Mouse (Mus musculus) embryonic facial prominence, embryonic 12.5 days (tissue): Measurements from ENCODE around the gene Scaf4. TPM values are rescaled to one million over a fixed set of nuclear protein-coding genes. Genes with fewer than 3 reads are reported as not detected.

Experiments
- ATAC-seq: fragments of 200-750 bp; cut with Nextera tagmentation; 2 replicates; pipeline ENCODE4 v1.8.0; 2017; ENCODE audit not compliant: insufficient number of reproducible peaks, insufficient read depth, low FRiP score, low TSS enrichment
- H3K27ac ChIP-seq: fragments of 300-500 bp; sonication (generic); 2 replicates; pipeline ENCODE4 v1.5.1; 2016; ENCODE audit warnings: mild to moderate bottlenecking
- H3K27me3 ChIP-seq: fragments of 300-500 bp; sonication (generic); 2 replicates; pipeline ENCODE4 v1.6.1; 2016; ENCODE audit warnings: mild to moderate bottlenecking, moderate library complexity
- H3K36me3 ChIP-seq: fragments of 300-500 bp; sonication (generic); 2 replicates; pipeline ENCODE4 v1.6.1; 2016; ENCODE audit warnings: mild to moderate bottlenecking
- H3K4me1 ChIP-seq: fragments of 300-500 bp; sonication (generic); 2 replicates; pipeline ENCODE4 v1.6.1; 2016
- H3K4me2 ChIP-seq: fragments of 300-500 bp; sonication (generic); replicated peaks from 2 replicates; pipeline ENCODE4 v1.6.1; 2016; ENCODE audit warnings: mild to moderate bottlenecking, moderate library complexity
- H3K4me3 ChIP-seq: fragments of 300-500 bp; sonication (generic); 2 replicates; pipeline ENCODE4 v1.5.1; 2016; ENCODE audit warnings: mild to moderate bottlenecking
- H3K9ac ChIP-seq: fragments of 300-500 bp; sonication (generic); 2 replicates; pipeline ENCODE4 v1.6.1; 2016; ENCODE audit warnings: mild to moderate bottlenecking, moderate library complexity
- H3K9me3 ChIP-seq: fragments of 300-500 bp; sonication (generic); 2 replicates; pipeline ENCODE4 v1.6.1; 2016; ENCODE audit warnings: mild to moderate bottlenecking, moderate library complexity
- WGBS: fragments of 180-500 bp; shearing (Covaris S2); methylation state at CpG from one replicate; pipeline ENCODE4 v1.1.7; 2016; 5-methylcytosine and 5-hydroxymethylcytosine counted together
- polyA plus RNA-seq: library from polyadenylated mRNA; unstranded; fragments of >200 nt; fragmentation: Nextera tagmentation; extraction: Ambion mirVana; gene quantifications from 2 replicates; pipeline ENCODE4 v1.2.1, GENCODE M21; 2016

Gene Scaf4
- polyA plus RNA-seq, 1 experiment from 2014 or later, result 32.3 TPM

- Histone ChIP-seq H3K27me3 (no peaks in the 10 kb centered on the region), H3K4me3 (no peak overlapping the region), H3K9me3 (no peaks in the 10 kb centered on the region), H3K9ac (no peak overlapping the region), H3K36me3 (no peaks in the 10 kb centered on the region), H3K4me1 (peaks cover 8% of the 10 kb centered on the region; the same call in 1 of the 2 replicates), H3K4me2 (no peak overlapping the region), H3K27ac (no peak overlapping the region)
- ATAC-seq, result no peak
These were observed 90.6 kb downstream of the Scaf4 start for GRCm38 (mm10) chr16:90193719-90194118.

DNA sequence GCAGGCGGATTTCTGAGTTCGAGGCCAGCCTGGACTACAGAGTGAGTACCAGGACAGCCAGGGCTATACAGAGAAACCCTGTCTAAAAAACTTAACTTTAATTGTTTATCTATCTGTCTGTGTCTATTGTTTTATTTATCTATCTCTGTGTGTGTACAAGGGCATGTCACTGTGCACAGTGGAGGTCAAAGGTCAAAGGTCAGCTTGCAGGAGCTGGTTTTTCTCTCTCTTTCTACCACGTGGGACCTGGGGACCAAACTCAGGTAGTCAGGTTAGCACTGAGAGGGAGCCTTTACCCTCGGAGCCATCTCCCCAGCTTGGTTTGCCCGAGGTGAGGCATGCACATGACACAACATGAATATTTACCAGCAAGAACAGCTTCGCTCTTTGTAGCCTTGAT is 93.0 kb downstream of the Scaf4 start:
- WGBS, result 64% methylated on average over 6 of the region's 6 CpGs
- no peaks in the 10 kb centered on the region for H3K9me3 ChIP-seq
- H3K4me1 ChIP-seq, result no peaks in the 10 kb centered on the region
- H3K27me3 ChIP-seq, result no peaks in the 10 kb centered on the region
- H3K9ac ChIP-seq, result no peak overlapping the region
- H3K27ac ChIP-seq, result no peak overlapping the region
- no peaks in the 10 kb centered on the region for H3K36me3 ChIP-seq
- no peak overlapping the region for H3K4me3 ChIP-seq
- H3K4me2 ChIP-seq, result no peak overlapping the region
- no peak for ATAC-seq

GRCm38 (mm10) chr16:90187453-90187852 is 96.8 kb downstream of the Scaf4 start:
- H3K4me2 ChIP-seq, result no peak overlapping the region
- 23% methylated on average over 13 of the region's 13 CpGs for WGBS
- H3K9me3 ChIP-seq, result no peaks in the 10 kb centered on the region
- no peak overlapping the region for H3K9ac ChIP-seq
- H3K36me3 ChIP-seq, result no peaks in the 10 kb centered on the region
- H3K27me3 ChIP-seq, result no peaks in the 10 kb centered on the region
- H3K4me3 ChIP-seq, result no peak overlapping the region
- ATAC-seq, result no peak
- H3K4me1 ChIP-seq, result no peaks in the 10 kb centered on the region
- H3K27ac ChIP-seq, result no peak overlapping the region

DNA sequence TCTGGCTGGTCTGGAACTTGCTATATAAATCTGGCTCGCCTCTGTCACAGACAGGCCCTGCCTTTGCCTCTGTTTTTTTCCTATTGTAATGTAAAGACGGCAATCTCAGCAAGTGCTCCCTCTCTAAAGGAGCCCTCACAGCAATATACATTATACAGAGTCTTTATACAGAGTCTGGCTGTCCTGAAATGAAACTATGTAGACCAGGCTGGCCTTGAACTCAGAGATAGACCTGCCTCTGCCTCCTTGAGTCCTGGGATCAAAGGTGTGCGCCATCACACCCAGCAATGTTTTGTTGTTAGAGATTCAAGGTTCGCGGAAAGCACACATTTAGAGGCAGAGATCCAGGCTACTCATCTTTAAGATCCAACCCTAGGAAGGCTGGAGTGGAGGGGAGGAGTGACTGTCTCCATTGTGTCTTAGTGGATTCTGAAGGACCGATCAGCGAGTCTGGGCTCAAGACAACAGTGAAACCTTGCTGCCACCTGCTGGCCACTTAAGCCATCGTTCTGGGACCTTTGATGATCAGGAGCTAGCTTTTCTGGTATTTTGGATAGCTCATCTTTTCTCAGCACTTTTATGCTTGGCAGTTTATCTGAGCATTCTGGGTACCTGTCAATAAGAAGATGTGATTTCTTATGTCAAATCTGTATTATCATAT is 98.2 kb downstream of the Scaf4 start:
- no peaks in the 10 kb centered on the region for H3K4me1 ChIP-seq
- no peak overlapping the region for H3K4me2 ChIP-seq
- H3K9me3 ChIP-seq, result no peaks in the 10 kb centered on the region
- no peaks in the 10 kb centered on the region for H3K27me3 ChIP-seq
- H3K9ac ChIP-seq, result no peak overlapping the region
- 43% methylated on average over 8 of the region's 8 CpGs for WGBS
- no peaks in the 10 kb centered on the region for H3K36me3 ChIP-seq
- no peak overlapping the region for H3K27ac ChIP-seq
- ATAC-seq, result no peak
- no peak overlapping the region for H3K4me3 ChIP-seq

GRCm38 (mm10) chr16:90184135-90184534 is 100.2 kb downstream of the Scaf4 start:
- Histone ChIP-seq H3K4me2 (no peak overlapping the region), H3K4me3 (no peak overlapping the region), H3K27me3 (no peaks in the 10 kb centered on the region), H3K27ac (no peak overlapping the region), H3K9me3 (no peaks in the 10 kb centered on the region), H3K9ac (no peak overlapping the region), H3K36me3 (no peaks in the 10 kb centered on the region), H3K4me1 (no peaks in the 10 kb centered on the region)
- WGBS, result 78% methylated on average over 6 of the region's 6 CpGs
- no peak for ATAC-seq

DNA sequence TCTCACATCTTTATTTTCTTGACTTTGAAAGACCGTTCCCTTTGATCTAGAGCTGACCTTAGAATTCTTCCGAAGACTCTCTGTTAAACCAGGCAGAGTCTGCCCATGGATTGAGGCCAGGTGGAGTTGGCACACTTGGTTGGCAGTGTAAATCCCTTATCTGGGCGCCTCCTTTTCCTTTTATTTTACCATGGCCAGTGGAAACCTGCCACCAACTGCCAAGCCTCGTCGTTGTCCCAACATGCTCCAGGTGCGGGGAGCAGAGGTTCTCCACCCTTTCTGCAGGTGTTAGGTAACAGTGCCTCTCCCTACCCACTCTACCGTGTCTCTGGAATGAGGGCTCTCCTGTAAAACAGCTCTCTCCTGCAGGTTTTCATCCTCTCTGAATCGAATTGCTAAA is 102.6 kb downstream of the Scaf4 start:
- H3K36me3 ChIP-seq, result no peaks in the 10 kb centered on the region
- H3K9me3 ChIP-seq, result no peaks in the 10 kb centered on the region
- no peak overlapping the region for H3K4me2 ChIP-seq
- H3K4me1 ChIP-seq, result no peaks in the 10 kb centered on the region
- H3K9ac ChIP-seq, result no peak overlapping the region
- no peaks in the 10 kb centered on the region for H3K27me3 ChIP-seq
- H3K27ac ChIP-seq, result no peak overlapping the region
- ATAC-seq, result no peak
- H3K4me3 ChIP-seq, result no peak overlapping the region
- 85% methylated on average over 8 of the region's 8 CpGs for WGBS

- Histone ChIP-seq H3K27me3 (no peaks in the 10 kb centered on the region), H3K9me3 (no peaks in the 10 kb centered on the region), H3K4me2 (no peak overlapping the region), H3K4me3 (no peak overlapping the region), H3K36me3 (no peaks in the 10 kb centered on the region), H3K9ac (no peak overlapping the region), H3K27ac (no peak overlapping the region), H3K4me1 (no peaks in the 10 kb centered on the region)
- no peak for ATAC-seq
- WGBS, result 84% methylated on average over 6 of the region's 6 CpGs
These were observed 103.3 kb downstream of the Scaf4 start for GRCm38 (mm10) chr16:90180975-90181374.

DNA sequence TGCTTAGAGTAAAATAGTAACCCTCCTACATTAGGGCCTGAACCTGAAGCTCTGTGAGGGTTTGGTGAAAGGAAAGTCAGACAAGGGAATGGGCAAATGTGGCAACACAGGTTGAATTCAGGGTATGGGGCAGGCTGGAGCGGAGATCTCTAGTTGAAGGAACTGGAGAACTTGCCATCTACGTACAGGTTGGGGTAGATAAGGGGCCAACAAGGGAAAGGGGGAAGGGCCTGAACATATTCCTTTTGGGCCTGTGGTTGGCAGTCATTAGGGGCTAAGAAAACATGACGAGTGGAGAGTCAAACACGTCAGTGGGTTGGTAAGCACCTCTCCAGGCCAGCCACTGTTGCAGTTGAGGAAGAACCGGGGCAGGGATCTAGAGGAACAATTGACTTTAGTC is 104.4 kb downstream of the Scaf4 start:
- WGBS, result 85% methylated on average over 5 of the region's 5 CpGs
- no peaks in the 10 kb centered on the region for H3K27me3 ChIP-seq
- no peaks in the 10 kb centered on the region for H3K9me3 ChIP-seq
- no peak overlapping the region for H3K9ac ChIP-seq
- no peaks in the 10 kb centered on the region for H3K36me3 ChIP-seq
- ATAC-seq, result no peak
- no peak overlapping the region for H3K4me2 ChIP-seq
- H3K4me1 ChIP-seq, result no peaks in the 10 kb centered on the region
- H3K27ac ChIP-seq, result no peak overlapping the region
- no peak overlapping the region for H3K4me3 ChIP-seq

DNA sequence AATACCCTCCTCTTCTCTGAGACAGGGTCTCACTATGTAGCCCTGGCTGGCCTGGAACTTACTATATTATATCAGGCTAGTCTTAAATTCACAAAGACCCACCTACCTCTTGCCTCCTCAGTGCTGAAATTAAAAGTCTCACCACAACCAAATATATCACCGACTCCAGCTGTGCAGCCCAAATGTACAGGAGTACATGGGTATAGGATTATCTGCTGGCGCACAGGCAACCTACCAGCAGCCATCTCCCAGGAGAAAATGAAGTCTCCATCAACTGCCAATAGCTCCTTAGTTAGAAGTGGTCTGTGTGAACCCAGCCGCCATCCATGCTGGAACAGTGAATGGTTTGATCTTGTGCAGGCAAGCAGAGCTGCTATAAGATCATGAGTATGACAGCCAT is 105.9 kb downstream of the Scaf4 start:
- Histone ChIP-seq H3K4me2 (no peak overlapping the region), H3K36me3 (no peaks in the 10 kb centered on the region), H3K4me3 (no peak overlapping the region), H3K27ac (no peak overlapping the region), H3K4me1 (no peaks in the 10 kb centered on the region), H3K27me3 (no peaks in the 10 kb centered on the region), H3K9ac (no peak overlapping the region), H3K9me3 (no peaks in the 10 kb centered on the region)
- ATAC-seq, result no peak
- 89% methylated on average over 3 of the region's 3 CpGs for WGBS

- Histone ChIP-seq H3K27me3 (no peaks in the 10 kb centered on the region), H3K9ac (no peak overlapping the region), H3K9me3 (no peaks in the 10 kb centered on the region), H3K4me2 (no peak overlapping the region), H3K27ac (no peak overlapping the region), H3K4me1 (no peaks in the 10 kb centered on the region), H3K36me3 (no peaks in the 10 kb centered on the region), H3K4me3 (no peak overlapping the region)
- WGBS, result 75% methylated on average over 8 of the region's 8 CpGs
- no peak for ATAC-seq
These were observed 106.9 kb downstream of the Scaf4 start for GRCm38 (mm10) chr16:90177425-90177824.

DNA sequence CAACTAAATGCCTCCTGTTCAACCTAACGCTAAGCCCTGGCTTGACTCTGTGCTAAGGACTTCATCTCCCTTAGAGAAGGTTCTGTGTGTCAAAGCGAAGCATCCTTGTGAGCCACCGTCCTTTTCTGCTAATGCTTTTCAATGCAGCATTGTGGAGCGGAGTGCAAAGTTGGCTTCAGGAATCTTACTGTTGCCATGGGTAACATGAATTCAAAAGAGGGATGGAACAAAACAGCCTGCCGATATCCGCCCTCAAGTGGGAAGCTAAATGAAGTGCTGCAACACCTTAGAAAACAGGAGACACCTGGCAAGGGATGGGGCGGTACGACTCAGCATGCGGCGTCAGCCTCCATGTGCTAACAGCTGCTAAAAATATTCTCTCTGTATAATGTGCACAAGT is 107.8 kb downstream of the Scaf4 start:
- no peak overlapping the region for H3K4me2 ChIP-seq
- H3K36me3 ChIP-seq, result no peaks in the 10 kb centered on the region
- H3K27me3 ChIP-seq, result no peaks in the 10 kb centered on the region
- H3K27ac ChIP-seq, result no peak overlapping the region
- ATAC-seq, result no peak
- H3K9me3 ChIP-seq, result no peaks in the 10 kb centered on the region
- H3K4me3 ChIP-seq, result no peak overlapping the region
- no peaks in the 10 kb centered on the region for H3K4me1 ChIP-seq
- no peak overlapping the region for H3K9ac ChIP-seq
- WGBS, result 52% methylated on average over 10 of the region's 10 CpGs
